Mouse (Mus musculus) bone marrow, adult 2 months (tissue): Measurements from ENCODE around the gene Cage1. TPM values are rescaled to one million over a fixed set of nuclear protein-coding genes. Genes with fewer than 3 reads are reported as not detected.

ENCODE experiments used
- H3K27ac ChIP-seq: fragments of 200-500 bp; 2 replicates; pipeline ENCODE4 v1.5.1; 2012; ENCODE audit warnings: low read depth, mild to moderate bottlenecking, control low read depth, inconsistent platforms, low read length; ENCODE audit not compliant: control insufficient read depth, poor library complexity, insufficient read depth
- H3K4me1 ChIP-seq: fragments of 200-500 bp; 2 replicates; pipeline ENCODE4 v1.6.1; 2011; ENCODE audit warnings: low read length; ENCODE audit not compliant: control insufficient read depth, insufficient read depth
- H3K4me3 ChIP-seq: fragments of 200-500 bp; replicated peaks from 2 replicates; pipeline ENCODE3; 2011; ENCODE audit warnings: mild to moderate bottlenecking, low read depth, low read length, control low read depth; ENCODE audit not compliant: control insufficient read depth
- CTCF ChIP-seq: fragments of 200-500 bp; IDR thresholded peaks from 2 replicates; pipeline ENCODE4 v1.5.1; 2011; ENCODE audit warnings: low read length, control low read depth; ENCODE audit not compliant: control insufficient read depth, insufficient read depth
- POLR2A ChIP-seq: fragments of 200-500 bp; IDR thresholded peaks from 2 replicates; pipeline ENCODE4 v1.6.1; 2011; ENCODE audit warnings: low read depth, mild to moderate bottlenecking, control low read depth, low read length, borderline replicate concordance; ENCODE audit not compliant: control insufficient read depth
- WGBS: fragments of 180-500 bp; shearing (Covaris S2); methylation state at CpG from one replicate; pipeline ENCODE4 v1.1.7; 2018; 5-methylcytosine and 5-hydroxymethylcytosine counted together
- polyA plus RNA-seq: library from polyadenylated mRNA; stranded (reverse); fragments of >200 nt; gene quantifications from 2 replicates; pipeline ENCODE4 v1.2.4, GENCODE M21; 2011; ENCODE audit warnings: low replicate concordance; ENCODE audit not compliant: missing spikeins, insufficient read depth, insufficient read length

The Cage1 gene
- polyA plus RNA-seq, 1 experiment = 0.70 TPM

GRCm38 (mm10) chr13:37958498-37959238 lies 78.2 kb downstream of the Cage1 start:
- 58% methylated on average over 18 of the region's 18 CpGs for WGBS
- TF ChIP-seq POLR2A (no peak), CTCF (no peak)
- peaks cover 4% of the 10 kb centered on the region; the same call in 1 of the 2 replicates for H3K4me1 ChIP-seq
- no peak overlapping the region for H3K4me3 ChIP-seq
- H3K27ac ChIP-seq = peak overlapping the region; percentile 66

Other genes with a start within 250 kb of the Cage1 start
- 43.0 and 56.0 TPM in 2 replicates for gene Ssr1, start 42.9 kb downstream of the Cage1 start, polyA plus RNA-seq
- 22.4 and 40.9 TPM in 2 replicates for gene Riok1, start 74 bp downstream of the Cage1 start, polyA plus RNA-seq
- 0.25 TPM in 1 of 2 replicates, not detected in the other for gene Dsp, start 114.2 kb upstream of the Cage1 start, polyA plus RNA-seq
- 27.3 and 65.1 TPM in 2 replicates for gene Snrnp48, start 167.9 kb upstream of the Cage1 start, polyA plus RNA-seq